Mouse (Mus musculus): ENCODE data around the gene Zbtb20. TPM values are rescaled to one million over a fixed set of nuclear protein-coding genes. Genes with fewer than 3 reads are reported as not detected.

Gene Zbtb20
- total and polyA plus RNA-seq, 2 experiments from 2014 or later: 19.8 to 45.8 TPM

DNA sequence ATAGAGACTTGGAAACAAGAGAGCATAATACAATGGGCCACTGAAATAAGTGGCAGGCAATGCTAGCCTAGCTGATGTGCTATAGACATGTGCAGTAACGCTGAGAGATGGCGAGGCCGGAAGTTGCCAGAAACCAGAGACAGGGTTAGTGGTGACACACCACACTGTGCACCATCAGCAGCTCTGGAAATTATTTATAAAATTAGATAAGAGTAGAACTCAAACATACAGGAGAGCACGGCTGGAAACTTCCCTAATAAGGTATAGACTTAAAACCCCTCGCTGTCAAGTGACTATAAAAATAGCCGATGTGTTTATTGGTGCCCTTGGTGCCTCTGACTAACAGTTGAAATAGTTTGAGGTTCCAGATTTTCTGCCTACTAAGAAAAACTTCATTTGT is 565.7 kb downstream of the Zbtb20 start:
- Histone ChIP-seq H3K4me1 (ENCODE audit: control insufficient read depth, insufficient read depth) (peaks cover 21% of the 10 kb centered on the region; the same call in 1 of the 2 replicates), H3K4me2 (ENCODE audit: low read depth, low read length) (no peak overlapping the region), H3K36me3 (replicated peaks; ENCODE audit: control insufficient read depth, insufficient read depth, low read length) (no peaks in the 10 kb centered on the region), H3K27me3 (ENCODE audit: control insufficient read depth, insufficient read depth, low read length) (no peaks in the 10 kb centered on the region), H3K9me3 (replicated peaks; ENCODE audit: control insufficient read depth, low read length) (no peaks in the 10 kb centered on the region), H3K9ac (replicated peaks; ENCODE audit: low read depth, low read length) (no peak overlapping the region), H3K27ac (ENCODE audit: low read depth) (peak overlapping the region; percentile 33), H3K4me3 (ENCODE audit: low read depth, low read length) (no peak overlapping the region)
- 29% methylated on average over 6 of the region's 6 CpGs for WGBS
- ATAC-seq (ENCODE audit: insufficient read depth, low read depth) (peak; percentile 78), DNase-seq (ENCODE audit: low spot score) (peak; percentile 79)
- TF ChIP-seq EP300 (IDR thresholded peaks at IDR 0.05; ENCODE audit: low read depth) (no peak), CTCF (IDR thresholded peaks at IDR 0.05; ENCODE audit: low read depth) (no peak)

DNA sequence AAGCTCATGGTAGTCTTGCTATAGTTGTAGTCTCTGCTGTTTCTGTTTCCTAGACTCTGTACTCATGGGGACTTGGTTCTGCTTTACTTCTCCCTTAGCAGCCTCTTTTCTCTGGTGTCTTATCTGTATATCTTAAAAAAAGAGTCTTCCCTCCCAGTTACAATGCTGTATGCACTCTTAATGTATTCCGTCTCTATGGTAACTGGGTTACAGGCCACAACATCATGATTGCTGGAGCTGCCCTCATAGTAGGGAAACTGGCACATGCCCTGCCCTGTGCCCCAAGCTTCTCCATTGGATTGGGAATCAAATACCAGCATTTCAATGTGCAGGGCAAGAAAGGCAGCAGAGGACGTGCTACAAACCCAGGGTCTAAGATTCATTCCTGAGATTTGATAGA is 567.4 kb downstream of the Zbtb20 start:
- H3K27me3 ChIP-seq (ENCODE audit: control insufficient read depth, insufficient read depth, low read length): no peaks in the 10 kb centered on the region
- no peak overlapping the region; the same call in 1 of the 2 replicates for H3K27ac ChIP-seq (ENCODE audit: low read depth)
- no peaks in the 10 kb centered on the region for H3K36me3 ChIP-seq (replicated peaks; ENCODE audit: control insufficient read depth, insufficient read depth, low read length)
- TF ChIP-seq CTCF (IDR thresholded peaks at IDR 0.05; ENCODE audit: low read depth) (no peak), EP300 (IDR thresholded peaks at IDR 0.05; ENCODE audit: low read depth) (no peak)
- DNase-seq (ENCODE audit: low spot score) (no peak), ATAC-seq (ENCODE audit: insufficient read depth, low read depth) (no peak)
- H3K9me3 ChIP-seq (replicated peaks; ENCODE audit: control insufficient read depth, low read length): no peaks in the 10 kb centered on the region
- H3K4me3 ChIP-seq (ENCODE audit: low read depth, low read length): no peak overlapping the region
- H3K4me1 ChIP-seq (ENCODE audit: control insufficient read depth, insufficient read depth): peaks cover 21% of the 10 kb centered on the region; the same call in 1 of the 2 replicates
- H3K4me2 ChIP-seq (ENCODE audit: low read depth, low read length): no peak overlapping the region
- 77% methylated on average over 2 of the region's 2 CpGs for WGBS
- no peak overlapping the region for H3K9ac ChIP-seq (replicated peaks; ENCODE audit: low read depth, low read length)

DNA sequence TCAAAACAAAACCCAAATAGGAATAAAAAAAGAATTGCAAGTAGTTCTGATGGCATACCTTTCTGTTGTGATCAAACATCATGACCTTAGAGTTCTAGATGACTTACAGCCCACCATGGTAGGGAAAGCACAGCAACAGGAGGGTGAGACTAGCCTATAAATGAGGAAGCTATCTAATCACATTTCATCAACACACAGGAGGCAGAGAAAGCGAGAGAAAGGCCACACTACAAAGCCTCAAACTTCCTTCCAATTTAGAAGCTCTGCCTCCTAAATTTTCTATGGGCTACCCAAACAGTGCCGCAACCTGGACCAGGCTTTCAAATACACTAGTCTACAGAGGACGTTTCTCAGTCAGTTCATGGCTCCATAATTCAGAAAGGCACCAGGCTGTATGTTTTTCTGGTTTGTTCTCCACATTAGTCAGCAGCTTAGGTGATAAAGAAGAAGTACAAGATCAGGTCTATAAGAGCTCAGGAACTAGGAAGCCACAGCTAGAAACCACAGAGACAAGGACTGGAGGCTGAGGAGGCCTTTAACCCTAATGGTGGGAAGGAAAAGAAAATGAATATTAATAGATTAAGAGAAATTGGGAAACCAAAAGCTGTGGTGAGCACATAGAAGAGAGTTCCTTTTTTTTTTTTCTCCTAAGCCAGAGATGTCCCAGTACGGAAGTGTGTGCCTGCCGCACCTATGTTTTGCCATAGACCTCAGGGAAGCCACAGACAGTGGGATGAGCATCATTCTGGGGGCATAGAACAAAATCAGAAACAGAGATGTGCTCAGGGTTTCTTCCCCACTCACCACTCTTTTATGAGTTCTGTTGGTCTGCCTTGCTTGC is 572.7 kb downstream of the Zbtb20 start:
- H3K9me3 ChIP-seq (replicated peaks; ENCODE audit: control insufficient read depth, low read length): no peaks in the 10 kb centered on the region
- no peaks in the 10 kb centered on the region for H3K27me3 ChIP-seq (ENCODE audit: control insufficient read depth, insufficient read depth, low read length)
- H3K9ac ChIP-seq (replicated peaks; ENCODE audit: low read depth, low read length): no peak overlapping the region
- DNase-seq (ENCODE audit: low spot score) (no peak), ATAC-seq (ENCODE audit: insufficient read depth, low read depth) (no peak)
- 89% methylated on average over 5 of the region's 5 CpGs for WGBS
- no peak overlapping the region for H3K4me3 ChIP-seq (ENCODE audit: low read depth, low read length)
- H3K36me3 ChIP-seq (replicated peaks; ENCODE audit: control insufficient read depth, insufficient read depth, low read length): no peaks in the 10 kb centered on the region
- H3K4me1 ChIP-seq (ENCODE audit: control insufficient read depth, insufficient read depth): peaks cover 16% of the 10 kb centered on the region; the same call in 1 of the 2 replicates
- H3K27ac ChIP-seq (ENCODE audit: low read depth): no peak overlapping the region
- H3K4me2 ChIP-seq (ENCODE audit: low read depth, low read length): no peak overlapping the region
- TF ChIP-seq CTCF (IDR thresholded peaks at IDR 0.05; ENCODE audit: low read depth) (no peak), EP300 (IDR thresholded peaks at IDR 0.05; ENCODE audit: low read depth) (no peak)

DNA sequence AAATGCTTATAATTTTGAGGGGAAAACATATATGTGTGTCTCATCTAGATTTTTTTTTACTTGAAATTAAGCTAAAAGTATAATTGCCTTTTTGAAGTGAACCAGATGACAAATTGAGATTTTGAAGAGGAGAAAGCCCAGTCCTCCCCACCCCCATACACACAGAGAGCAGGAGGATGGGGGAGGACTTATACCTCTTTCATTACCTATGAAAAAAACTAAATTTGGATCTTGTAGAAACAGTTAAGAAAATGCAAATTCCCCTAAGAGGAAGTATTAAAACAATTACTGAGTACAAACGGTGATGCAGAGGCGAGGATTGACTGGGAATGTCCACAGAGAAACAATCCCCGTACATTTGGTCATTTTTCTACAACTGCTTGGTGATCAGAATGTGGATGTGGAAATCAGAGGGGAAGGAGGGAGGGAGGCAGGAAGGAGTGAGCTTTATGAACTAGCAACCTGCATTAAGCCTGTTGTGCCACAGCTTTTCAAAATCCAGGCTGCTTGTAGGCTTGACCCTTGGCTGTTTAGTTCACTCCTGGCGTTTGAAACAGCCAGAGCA is 578.8 kb downstream of the Zbtb20 start:
- ATAC-seq (ENCODE audit: insufficient read depth, low read depth) (no peak), DNase-seq (ENCODE audit: low spot score) (no peak)
- Histone ChIP-seq H3K9me3 (replicated peaks; ENCODE audit: control insufficient read depth, low read length) (no peaks in the 10 kb centered on the region), H3K4me1 (ENCODE audit: control insufficient read depth, insufficient read depth) (peaks cover 13% of the 10 kb centered on the region), H3K4me2 (ENCODE audit: low read depth, low read length) (no peak overlapping the region), H3K27ac (ENCODE audit: low read depth) (0 out of 2 replicates have a peak overlapping the region, but pooled peaks have one; percentile 4), H3K36me3 (replicated peaks; ENCODE audit: control insufficient read depth, insufficient read depth, low read length) (no peaks in the 10 kb centered on the region), H3K9ac (replicated peaks; ENCODE audit: low read depth, low read length) (no peak overlapping the region), H3K4me3 (ENCODE audit: low read depth, low read length) (no peak overlapping the region), H3K27me3 (ENCODE audit: control insufficient read depth, insufficient read depth, low read length) (no peaks in the 10 kb centered on the region)
- 68% methylated on average over 4 of the region's 4 CpGs for WGBS
- TF ChIP-seq EP300 (IDR thresholded peaks at IDR 0.05; ENCODE audit: low read depth) (no peak), CTCF (IDR thresholded peaks at IDR 0.05; ENCODE audit: low read depth) (no peak)

DNA sequence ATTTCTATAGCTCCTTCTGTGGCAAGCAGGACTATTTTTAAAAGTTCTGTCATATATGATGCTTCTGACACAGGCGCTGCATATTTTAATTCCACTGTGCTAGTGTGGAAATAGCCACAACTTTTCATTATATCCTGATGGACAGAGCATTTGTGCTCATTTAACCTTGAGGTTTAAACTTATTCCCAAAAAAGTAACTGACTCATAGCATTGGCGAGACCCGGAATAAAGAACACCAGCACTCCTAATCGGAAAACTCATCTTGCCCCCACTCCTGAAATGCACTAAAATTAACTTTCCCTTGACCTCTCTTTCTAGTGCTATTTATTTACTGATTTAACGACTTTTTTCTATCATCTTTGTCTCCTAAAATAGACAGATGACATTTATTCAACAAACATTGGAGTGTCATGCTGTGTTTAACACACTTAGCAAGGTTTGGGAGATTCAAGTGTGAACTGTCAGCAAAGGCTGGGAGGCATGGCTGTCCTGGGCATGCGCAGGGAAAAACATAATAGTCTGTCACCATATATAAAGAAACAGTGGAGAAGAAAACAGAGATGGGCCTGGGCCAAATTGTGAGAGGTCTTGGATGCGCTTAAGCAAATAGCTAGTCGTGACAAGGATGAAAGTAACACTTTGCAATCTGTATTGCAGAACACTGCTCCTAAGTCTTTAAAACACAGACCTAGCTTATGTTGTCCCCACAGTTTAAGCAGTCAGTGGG is 580.9 kb downstream of the Zbtb20 start:
- Histone ChIP-seq H3K4me2 (ENCODE audit: low read depth, low read length) (no peak overlapping the region), H3K4me3 (ENCODE audit: low read depth, low read length) (no peak overlapping the region), H3K27ac (ENCODE audit: low read depth) (peak overlapping the region; percentile 58), H3K27me3 (ENCODE audit: control insufficient read depth, insufficient read depth, low read length) (no peaks in the 10 kb centered on the region), H3K36me3 (replicated peaks; ENCODE audit: control insufficient read depth, insufficient read depth, low read length) (no peaks in the 10 kb centered on the region), H3K4me1 (ENCODE audit: control insufficient read depth, insufficient read depth) (peaks cover 13% of the 10 kb centered on the region), H3K9ac (replicated peaks; ENCODE audit: low read depth, low read length) (no peak overlapping the region), H3K9me3 (replicated peaks; ENCODE audit: control insufficient read depth, low read length) (no peaks in the 10 kb centered on the region)
- ATAC-seq (ENCODE audit: insufficient read depth, low read depth): peak; percentile 44; the same call in 1 of the 2 replicates
- 43% methylated on average over 8 of the region's 8 CpGs for WGBS
- DNase-seq (ENCODE audit: low spot score): peak; percentile 77
- TF ChIP-seq CTCF (IDR thresholded peaks at IDR 0.05; ENCODE audit: low read depth) (no peak), EP300 (IDR thresholded peaks at IDR 0.05; ENCODE audit: low read depth) (no peak)

Measured in heart, postnatal 0 days (tissue).